Mouse (Mus musculus) kidney, postnatal 4 days (tissue): ENCODE data around the gene Bloc1s4.

Experiments
- DNase-seq, 2 experiments: peaks; one replicate each; pipeline ENCODE4 v3.0.0; 2021; ENCODE audit warnings: mixed read lengths in 2 of 2

The Bloc1s4 gene

GRCm38 (mm10) chr5:36739829-36740228 lies 8.6 kb downstream of the Bloc1s4 start:
- DNase-seq = peak; percentile 51 to 63

GRCm38 (mm10) chr5:36738799-36739615 lies 9.4 kb downstream of the Bloc1s4 start:
- no peak for DNase-seq

GRCm38 (mm10) chr5:36737765-36738164 lies 10.7 kb downstream of the Bloc1s4 start:
- no peak for DNase-seq

GRCm38 (mm10) chr5:36736009-36736408 lies 12.4 kb downstream of the Bloc1s4 start:
- no peak for DNase-seq

GRCm38 (mm10) chr5:36735106-36735505 lies 13.3 kb downstream of the Bloc1s4 start:
- DNase-seq = no peak

GRCm38 (mm10) chr5:36733405-36733804 lies 15.0 kb downstream of the Bloc1s4 start:
- no peak for DNase-seq

- DNase-seq = no peak
Measured at GRCm38 (mm10) chr5:36731901-36732652, 16.4 kb downstream of the Bloc1s4 start.

GRCm38 (mm10) chr5:36730689-36731088 lies 17.8 kb downstream of the Bloc1s4 start:
- no peak for DNase-seq

- no peak for DNase-seq
Measured at GRCm38 (mm10) chr5:36729923-36730322, 18.5 kb downstream of the Bloc1s4 start.

- DNase-seq = no peak
Measured at GRCm38 (mm10) chr5:36729086-36729473, 19.4 kb downstream of the Bloc1s4 start.

GRCm38 (mm10) chr5:36728403-36729085 lies 19.9 kb downstream of the Bloc1s4 start:
- DNase-seq = no peak

- no peak for DNase-seq
Measured at GRCm38 (mm10) chr5:36727776-36728175, 20.7 kb downstream of the Bloc1s4 start.

- DNase-seq = no peak
Measured at GRCm38 (mm10) chr5:36727136-36727535, 21.3 kb downstream of the Bloc1s4 start.

- peak; percentile 21 to 46 for DNase-seq
Measured at GRCm38 (mm10) chr5:36726387-36726801, 22.1 kb downstream of the Bloc1s4 start.

GRCm38 (mm10) chr5:36725861-36726260 lies 22.6 kb downstream of the Bloc1s4 start:
- peak; percentile 42 to 54 for DNase-seq

- DNase-seq = peak; percentile 26 to 60
Measured at GRCm38 (mm10) chr5:36724274-36724673, 24.2 kb downstream of the Bloc1s4 start.

- DNase-seq = no peak
Measured at GRCm38 (mm10) chr5:36723356-36723755, 25.1 kb downstream of the Bloc1s4 start.

- no peak for DNase-seq
Measured at GRCm38 (mm10) chr5:36722415-36722856, 26.0 kb downstream of the Bloc1s4 start.

GRCm38 (mm10) chr5:36720710-36721375 lies 27.6 kb downstream of the Bloc1s4 start:
- no peak for DNase-seq

GRCm38 (mm10) chr5:36720219-36720618 lies 28.2 kb downstream of the Bloc1s4 start:
- DNase-seq = no peak

- DNase-seq = no peak
Measured at GRCm38 (mm10) chr5:36719601-36720000, 28.8 kb downstream of the Bloc1s4 start.

- no peak for DNase-seq
Measured at GRCm38 (mm10) chr5:36719135-36719534, 29.3 kb downstream of the Bloc1s4 start.

GRCm38 (mm10) chr5:36717889-36718288 lies 30.6 kb downstream of the Bloc1s4 start:
- DNase-seq = no peak
